Mouse (Mus musculus) kidney, adult 2 months (tissue): ENCODE results near the gene Gal. TPM values are rescaled to one million over a fixed set of nuclear protein-coding genes. Genes with fewer than 3 reads are reported as not detected.

Experiments used
- DNase-seq: peaks from one replicate; pipeline ENCODE4 v3.0.0; 2021
- H3K27ac ChIP-seq: fragments of 200-500 bp; 2 replicates; pipeline ENCODE4 v1.5.1; 2012; ENCODE audit warnings: low read depth, low read length, control low read depth, inconsistent platforms; ENCODE audit not compliant: insufficient read depth
- H3K27me3 ChIP-seq: fragments of 200-500 bp; replicated peaks from 2 replicates; pipeline ENCODE4 v1.6.1; 2012; ENCODE audit warnings: mild to moderate bottlenecking, moderate library complexity, low read length, inconsistent platforms; ENCODE audit not compliant: control insufficient read depth, insufficient read depth
- H3K36me3 ChIP-seq: fragments of 200-500 bp; 2 replicates; pipeline ENCODE4 v1.6.1; 2012; ENCODE audit warnings: mild to moderate bottlenecking, moderate library complexity, low read length, inconsistent platforms; ENCODE audit not compliant: control insufficient read depth, insufficient read depth
- H3K4me1 ChIP-seq: fragments of 200-500 bp; 2 replicates; pipeline ENCODE4 v1.6.1; 2011; ENCODE audit warnings: low read length; ENCODE audit not compliant: control insufficient read depth, insufficient read depth
- H3K4me3 ChIP-seq: fragments of 200-500 bp; 2 replicates; pipeline ENCODE4 v1.5.1; 2011; ENCODE audit warnings: mild to moderate bottlenecking, low read depth, low read length, control low read depth; ENCODE audit not compliant: insufficient read depth
- CTCF ChIP-seq: fragments of 200-500 bp; conservative IDR thresholded peaks from 2 replicates; pipeline ENCODE4 v1.5.1; 2011; ENCODE audit warnings: low read depth, mild to moderate bottlenecking, control low read depth, low read length, moderate library complexity, mixed read lengths; ENCODE audit not compliant: insufficient read depth, insufficient read length
- POLR2A ChIP-seq: fragments of 200-500 bp; IDR thresholded peaks from one replicate; pipeline ENCODE4 v1.6.1; 2011; ENCODE audit warnings: low read depth, low read length, control low read depth
- WGBS: fragments of 180-500 bp; shearing (Covaris S2); methylation state at CpG from one replicate; pipeline ENCODE4 v1.1.7; 2018; 5-methylcytosine and 5-hydroxymethylcytosine counted together
- polyA plus RNA-seq: library from polyadenylated mRNA; depleted of rRNA; stranded (reverse); fragments of >200 nt; gene quantifications from 2 replicates; pipeline ENCODE4 v1.2.3, GENCODE M21; 2012

The Gal gene
- polyA plus RNA-seq, 1 experiment = 0.78 TPM

DNA sequence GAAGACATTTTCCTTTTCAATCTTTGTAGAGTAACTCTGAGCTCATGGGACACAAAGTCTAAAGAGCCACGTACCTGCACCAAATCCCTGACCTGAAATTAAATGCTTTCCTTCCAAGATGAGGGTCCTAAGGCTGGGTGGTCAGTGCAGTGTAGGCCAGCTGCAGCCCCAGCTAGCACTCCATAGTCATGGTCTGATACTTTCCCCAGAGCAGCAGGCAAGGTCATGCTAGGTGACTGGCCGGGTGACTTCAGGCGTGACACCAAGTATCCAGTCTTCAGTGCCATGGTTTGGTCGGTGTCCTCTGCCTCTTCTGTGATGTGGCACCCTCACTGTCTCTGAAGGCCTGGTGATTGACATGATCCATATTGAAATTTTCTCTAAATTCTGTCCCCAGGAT lies 14.3 kb downstream of the Gal start:
- no peaks in the 10 kb centered on the region for H3K4me1 ChIP-seq
- H3K27ac ChIP-seq = no peak overlapping the region
- WGBS = 60% methylated on average over 4 of the region's 4 CpGs
- H3K36me3 ChIP-seq = no peaks in the 10 kb centered on the region
- no peak overlapping the region for H3K4me3 ChIP-seq
- DNase-seq = no peak
- no peak for TF ChIP-seq CTCF
- TF ChIP-seq POLR2A = no peak
- H3K27me3 ChIP-seq = no peaks in the 10 kb centered on the region

DNA sequence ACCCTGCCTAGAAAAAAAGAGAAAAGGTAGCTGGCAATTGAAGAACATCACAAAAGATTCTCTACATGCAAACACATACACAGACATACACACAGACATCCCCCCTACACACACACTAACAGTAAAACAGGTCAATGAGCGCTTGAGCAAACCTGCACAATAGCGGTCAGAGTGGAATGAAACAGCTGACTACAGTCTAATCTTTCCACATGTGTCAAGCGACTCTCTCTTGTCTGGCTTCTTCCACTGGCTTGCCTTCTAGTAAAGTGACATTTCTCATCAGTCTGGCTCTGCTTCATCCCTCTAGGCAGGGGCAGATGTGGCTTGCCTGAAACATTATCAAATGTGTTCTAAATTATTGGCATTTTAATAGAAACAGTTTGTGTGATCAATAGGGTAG lies 20.1 kb downstream of the Gal start:
- Histone ChIP-seq H3K4me3 (no peak overlapping the region), H3K27ac (no peak overlapping the region), H3K36me3 (no peaks in the 10 kb centered on the region), H3K4me1 (no peaks in the 10 kb centered on the region), H3K27me3 (no peaks in the 10 kb centered on the region)
- WGBS = 81% methylated on average over 3 of the region's 3 CpGs
- TF ChIP-seq CTCF = no peak
- TF ChIP-seq POLR2A = no peak
- DNase-seq = no peak

GRCm38 (mm10) chr19:3392384-3392783 lies 22.0 kb downstream of the Gal start:
- Histone ChIP-seq H3K27me3 (no peaks in the 10 kb centered on the region), H3K4me1 (no peaks in the 10 kb centered on the region), H3K27ac (no peak overlapping the region), H3K4me3 (no peak overlapping the region), H3K36me3 (no peaks in the 10 kb centered on the region)
- DNase-seq = no peak
- no peak for TF ChIP-seq CTCF
- no peak for TF ChIP-seq POLR2A
- 97% methylated on average over 1 of the region's 1 CpGs for WGBS

DNA sequence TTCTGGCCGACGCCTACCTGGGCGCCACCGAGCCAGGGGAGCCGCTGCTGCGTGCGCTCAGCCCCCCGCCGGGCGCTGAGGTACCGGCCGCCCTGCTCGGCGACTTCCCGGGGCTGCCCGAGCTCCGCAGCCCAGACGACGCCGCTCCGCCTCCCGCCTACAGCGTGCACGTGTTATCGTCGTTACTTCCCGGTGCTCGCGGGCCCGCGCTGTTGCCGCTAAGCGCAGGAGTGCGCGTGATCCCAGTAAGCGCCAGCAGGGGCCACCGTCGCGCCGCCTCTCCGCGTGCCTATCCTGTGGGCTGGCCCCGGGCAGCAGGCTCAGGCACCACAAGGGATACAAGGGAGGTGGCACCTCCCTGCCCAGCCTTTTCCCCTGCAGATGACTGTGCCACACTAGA lies 25.3 kb downstream of the Gal start:
- no peak overlapping the region for H3K27ac ChIP-seq
- under 1% methylated on average over 43 of the region's 43 CpGs for WGBS
- DNase-seq = peak; percentile 91
- peak; percentile 73 for TF ChIP-seq CTCF
- no peak for TF ChIP-seq POLR2A
- H3K4me3 ChIP-seq = peak overlapping the region; percentile 33
- H3K36me3 ChIP-seq = peaks cover 5% of the 10 kb centered on the region
- H3K4me1 ChIP-seq = no peaks in the 10 kb centered on the region
- no peaks in the 10 kb centered on the region for H3K27me3 ChIP-seq

- Histone ChIP-seq H3K4me3 (peak within 1 kb of the TSS; percentile 33), H3K36me3 (peaks cover 7% of the 10 kb centered on the region), H3K4me1 (no peaks in the 10 kb centered on the region), H3K27me3 (no peaks in the 10 kb centered on the region), H3K27ac (no peak within 1 kb of the TSS)
- 1% methylated on average over 33 of the region's 33 CpGs for WGBS
- peak; percentile 95 for DNase-seq
- peak; percentile 48 for TF ChIP-seq CTCF
- TF ChIP-seq POLR2A = no peak
These were observed 25.7 kb downstream of the Gal start, which contains the start of gene Tesmin for GRCm38 (mm10) chr19:3388629-3389057. Gene Tesmin (plus strand): TSS chr19:3388857.

DNA sequence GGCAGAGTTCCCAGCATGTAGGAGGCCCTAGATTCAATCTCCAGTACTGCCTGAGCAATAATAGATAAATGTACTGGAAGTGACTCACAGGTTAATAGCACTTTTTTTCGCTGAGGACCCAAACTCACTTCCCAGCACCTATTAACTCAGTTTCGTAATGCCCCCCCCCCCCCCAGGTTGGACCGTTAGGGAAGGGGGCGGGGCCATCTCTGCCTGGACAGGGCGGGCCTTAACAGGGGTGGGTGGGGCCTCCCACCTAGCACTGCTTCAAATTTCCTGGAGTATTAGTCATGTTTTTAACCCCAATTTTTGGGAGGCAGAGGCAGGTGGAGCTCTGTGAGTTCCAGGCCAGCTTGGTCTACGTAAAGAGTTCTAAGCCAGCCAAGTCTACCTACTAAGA lies 26.3 kb downstream of the Gal start:
- no peak overlapping the region for H3K27ac ChIP-seq
- 63% methylated on average over 6 of the region's 6 CpGs for WGBS
- H3K27me3 ChIP-seq = no peaks in the 10 kb centered on the region
- no peak for DNase-seq
- H3K4me1 ChIP-seq = no peaks in the 10 kb centered on the region
- TF ChIP-seq CTCF (no peak), POLR2A (no peak)
- no peak overlapping the region for H3K4me3 ChIP-seq
- H3K36me3 ChIP-seq = peaks cover 7% of the 10 kb centered on the region

- Histone ChIP-seq H3K27ac (no peak overlapping the region), H3K36me3 (peaks cover 11% of the 10 kb centered on the region)
These were observed 35.7 kb downstream of the Gal start for GRCm38 (mm10) chr19:3378614-3379013.

More at GRCm38 (mm10) chr19:3378614-3379013, 35.7 kb downstream of the Gal start:
- TF ChIP-seq POLR2A = no peak
- no peak for TF ChIP-seq CTCF
- H3K4me3 ChIP-seq = no peak overlapping the region
- DNase-seq = no peak
- no peaks in the 10 kb centered on the region for H3K27me3 ChIP-seq
- 85% methylated on average over 3 of the region's 3 CpGs for WGBS
- H3K4me1 ChIP-seq = no peaks in the 10 kb centered on the region
